Mouse (Mus musculus) liver, embryonic 13.5 days (tissue): ENCODE results near the gene Mylk3. TPM values are rescaled to one million over a fixed set of nuclear protein-coding genes. Genes with fewer than 3 reads are reported as not detected.

Source experiments
- ATAC-seq: fragments of 200-750 bp; cut with Nextera tagmentation; 2 replicates; pipeline ENCODE4 v1.8.0; 2017; ENCODE audit warnings: low read depth, mild to moderate bottlenecking, moderate number of reproducible peaks, moderate library complexity
- DNase-seq: peaks from one replicate; pipeline ENCODE4 v3.0.0; 2022
- H3K27ac ChIP-seq: fragments of 300-500 bp; sonication (generic); 2 replicates; pipeline ENCODE4 v1.5.1; 2015; ENCODE audit warnings: moderate library complexity, mild to moderate bottlenecking, inconsistent platforms
- H3K27me3 ChIP-seq: fragments of 300-500 bp; sonication (generic); 2 replicates; pipeline ENCODE4 v1.6.1; 2015; ENCODE audit warnings: mild to moderate bottlenecking, inconsistent platforms
- H3K36me3 ChIP-seq: fragments of 300-500 bp; sonication (generic); 2 replicates; pipeline ENCODE4 v1.6.1; 2015; ENCODE audit warnings: mild to moderate bottlenecking, inconsistent platforms
- H3K4me1 ChIP-seq: fragments of 300-500 bp; sonication (generic); replicated peaks from 2 replicates; pipeline ENCODE4 v1.6.1; 2015; ENCODE audit warnings: inconsistent platforms
- H3K4me2 ChIP-seq: fragments of 300-500 bp; sonication (generic); 2 replicates; pipeline ENCODE4 v1.6.1; 2015; ENCODE audit warnings: inconsistent platforms, mild to moderate bottlenecking, moderate library complexity
- H3K4me3 ChIP-seq: fragments of 300-500 bp; sonication (generic); replicated peaks from 2 replicates; pipeline ENCODE4 v1.5.1; 2015; ENCODE audit warnings: mild to moderate bottlenecking, inconsistent platforms
- H3K9ac ChIP-seq: fragments of 300-500 bp; sonication (generic); 2 replicates; pipeline ENCODE4 v1.6.1; 2015; ENCODE audit warnings: mild to moderate bottlenecking, inconsistent platforms
- H3K9me3 ChIP-seq: fragments of 300-500 bp; sonication (generic); replicated peaks from 2 replicates; pipeline ENCODE4 v1.6.1; 2016; ENCODE audit warnings: inconsistent platforms
- WGBS: fragments of 180-500 bp; shearing (Covaris S2); methylation state at CpG from one replicate; pipeline ENCODE4 v1.1.7; 2015; ENCODE audit not compliant: insufficient replicate concordance; 5-methylcytosine and 5-hydroxymethylcytosine counted together
- polyA plus RNA-seq: library from polyadenylated mRNA; unstranded; fragments of >200 nt; fragmentation: Nextera tagmentation; extraction: Ambion mirVana; gene quantifications from 2 replicates; pipeline ENCODE4 v1.2.1, GENCODE M21; 2015

Gene Mylk3
- polyA plus RNA-seq, 1 experiment from 2014 or later, result 44.7 TPM

DNA sequence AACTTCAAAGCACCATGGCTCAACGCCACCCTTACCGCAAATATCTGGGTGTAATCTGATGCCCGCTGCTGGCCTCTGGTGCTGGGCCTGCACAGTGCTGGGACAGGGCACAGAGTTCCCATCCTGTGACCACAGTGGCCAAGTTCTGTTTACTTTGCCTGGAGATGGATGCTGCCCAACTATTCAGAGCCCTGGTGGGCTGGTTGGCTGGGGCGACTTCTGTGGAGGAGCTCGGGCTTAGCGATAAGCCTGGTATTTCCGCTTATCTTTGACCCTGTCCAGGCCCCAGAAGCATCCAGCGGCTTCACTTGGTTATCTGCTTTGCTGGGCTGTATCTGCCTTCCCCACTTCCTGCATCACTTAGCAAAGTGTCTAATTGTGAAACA lies 5.3 kb downstream of the Mylk3 start:
- Histone ChIP-seq H3K4me3 (peak overlapping the region; percentile 73), H3K4me1 (peaks cover 87% of the 10 kb centered on the region), H3K27me3 (no peaks in the 10 kb centered on the region), H3K9ac (peak overlapping the region; percentile 90), H3K4me2 (peak overlapping the region; percentile 82), H3K27ac (peak overlapping the region; percentile 100), H3K36me3 (peaks cover 9% of the 10 kb centered on the region; the same call in 1 of the 2 replicates), H3K9me3 (no peaks in the 10 kb centered on the region)
- peak; percentile 92 for ATAC-seq
- under 1% methylated on average over 8 of the region's 8 CpGs for WGBS
- peak; percentile 86 for DNase-seq

DNA sequence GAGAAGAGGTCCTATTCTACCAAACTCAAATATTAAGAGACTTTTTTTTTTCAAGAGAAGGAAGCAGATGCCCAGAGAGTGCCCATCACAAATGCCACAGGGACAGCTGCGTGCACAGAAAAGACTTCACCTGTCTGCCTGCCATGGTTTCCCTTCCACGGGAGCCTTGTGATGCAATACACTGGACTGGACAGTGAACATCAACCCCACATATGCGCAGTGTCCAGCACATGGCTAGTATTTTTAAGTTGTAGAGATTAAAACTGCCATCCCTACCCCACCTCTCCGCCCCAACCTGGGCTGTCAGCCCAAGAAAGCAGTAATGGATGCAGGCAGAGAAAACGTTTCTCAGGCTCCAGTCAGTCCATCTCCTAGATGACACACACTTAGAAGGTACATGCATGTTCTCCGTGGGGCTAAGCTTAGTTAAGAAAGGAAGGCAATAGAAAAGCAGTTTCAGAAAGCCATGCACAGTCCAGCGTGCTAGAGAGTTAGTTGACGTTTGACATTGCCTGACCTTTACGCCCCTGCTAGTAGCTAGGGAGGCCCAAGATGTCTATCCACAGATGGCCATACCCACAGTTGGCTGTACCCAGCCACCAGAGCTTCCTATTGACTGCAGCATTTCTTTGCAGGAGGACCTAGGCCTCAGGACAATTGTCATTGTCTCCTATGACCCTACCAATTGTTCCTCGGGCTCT lies 5.9 kb downstream of the Mylk3 start:
- DNase-seq, result no peak

DNA sequence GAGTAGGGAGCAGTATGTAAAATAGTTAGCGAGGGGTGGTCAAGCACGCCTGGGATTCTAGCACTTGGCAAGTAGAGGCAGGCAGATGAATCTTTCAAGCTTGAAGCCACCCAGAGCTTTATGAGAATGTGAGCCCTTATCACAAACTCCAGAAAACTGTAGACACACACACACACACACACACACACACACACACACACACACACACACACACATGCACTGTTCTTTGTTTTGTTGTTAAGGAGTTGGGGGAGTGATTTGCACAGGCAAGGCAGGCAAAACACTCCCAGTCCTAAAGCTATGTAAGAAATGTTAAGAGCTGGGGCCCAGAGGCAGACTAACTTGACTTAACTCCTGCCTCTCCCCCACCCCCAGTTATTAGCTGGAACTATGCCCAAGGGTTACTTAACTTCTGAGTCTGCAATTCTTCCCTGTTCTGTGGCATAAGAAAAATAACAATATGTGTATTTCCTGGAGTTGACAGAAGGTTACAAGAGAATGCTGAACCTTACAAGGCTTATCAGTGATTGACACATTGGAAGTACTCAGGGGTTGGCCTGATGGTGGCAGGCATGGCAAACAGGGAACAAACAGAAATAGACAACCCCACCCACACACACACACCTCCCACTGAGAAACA lies 6.9 kb downstream of the Mylk3 start:
- Histone ChIP-seq H3K4me3 (peak overlapping the region; percentile 73), H3K9ac (peak overlapping the region; percentile 90), H3K4me2 (peak overlapping the region; percentile 82), H3K4me1 (peaks cover 97% of the 10 kb centered on the region), H3K9me3 (no peaks in the 10 kb centered on the region), H3K27ac (peak overlapping the region; percentile 100), H3K36me3 (peaks cover 12% of the 10 kb centered on the region; the same call in 1 of the 2 replicates), H3K27me3 (no peaks in the 10 kb centered on the region)
- DNase-seq (peak; percentile 73), ATAC-seq (peak; percentile 76)
- 9% methylated on average over 2 of the region's 2 CpGs for WGBS

More for the DNA sequence above, 5.9 kb downstream of the Mylk3 start:
- ATAC-seq, result peak; percentile 35
- Histone ChIP-seq H3K36me3 (peaks cover 9% of the 10 kb centered on the region; the same call in 1 of the 2 replicates), H3K4me1 (peaks cover 92% of the 10 kb centered on the region), H3K27ac (peak overlapping the region; percentile 100), H3K4me2 (peak overlapping the region; percentile 82), H3K4me3 (peak overlapping the region; percentile 73), H3K27me3 (no peaks in the 10 kb centered on the region), H3K9ac (peak overlapping the region; percentile 90), H3K9me3 (no peaks in the 10 kb centered on the region)
- 19% methylated on average over 10 of the region's 10 CpGs for WGBS

DNA sequence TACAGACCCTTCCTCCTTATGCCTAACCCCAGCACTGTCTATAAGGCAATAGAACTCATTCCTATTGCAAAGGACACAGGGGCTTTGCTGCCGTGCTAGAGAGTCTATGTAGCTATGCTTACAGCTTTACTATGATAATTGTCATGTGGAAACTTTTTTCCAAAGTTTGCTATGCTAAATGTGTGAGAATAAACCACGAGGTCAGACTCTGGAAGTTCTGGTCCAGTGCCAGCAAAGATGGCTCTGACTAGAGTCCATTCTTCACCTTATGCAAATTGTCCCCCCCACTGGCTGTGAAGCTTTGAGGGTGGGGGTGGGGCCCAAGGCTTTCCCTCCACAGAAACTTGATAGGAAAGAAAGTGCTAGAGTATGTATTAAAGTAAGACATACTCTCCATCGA lies 9.6 kb downstream of the Mylk3 start:
- 54% methylated on average over 3 of the region's 3 CpGs for WGBS
- Histone ChIP-seq H3K4me3 (no peak overlapping the region), H3K27ac (peak overlapping the region; percentile 14; the same call in 1 of the 2 replicates), H3K4me1 (peaks cover 92% of the 10 kb centered on the region), H3K9ac (peak overlapping the region; percentile 52; the same call in 1 of the 2 replicates), H3K4me2 (peak overlapping the region; percentile 41; the same call in 1 of the 2 replicates), H3K27me3 (no peaks in the 10 kb centered on the region), H3K9me3 (no peaks in the 10 kb centered on the region), H3K36me3 (peaks cover 25% of the 10 kb centered on the region; the same call in 1 of the 2 replicates)
- DNase-seq, result no peak
- no peak for ATAC-seq

DNA sequence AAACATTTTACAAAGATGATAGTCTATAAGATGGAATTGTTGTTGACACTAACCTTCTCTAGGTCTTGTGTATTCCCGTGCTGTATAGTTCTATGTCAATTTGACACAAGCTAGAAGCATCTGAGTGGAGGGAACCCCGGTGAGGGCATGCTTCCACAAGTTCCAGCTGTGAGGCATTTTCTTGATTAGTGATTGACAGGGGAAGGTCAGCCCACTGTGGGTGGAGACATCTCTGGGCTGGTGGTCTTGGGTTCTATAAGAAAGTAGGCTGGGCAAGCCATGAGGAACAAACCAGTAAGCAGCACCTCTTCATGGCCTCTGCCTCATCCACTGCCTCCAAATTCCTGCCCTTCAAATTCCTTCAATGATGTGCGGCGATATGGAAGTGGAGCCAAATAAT lies 11.9 kb downstream of the Mylk3 start:
- Histone ChIP-seq H3K4me3 (no peak overlapping the region), H3K36me3 (peaks cover 27% of the 10 kb centered on the region), H3K27me3 (no peaks in the 10 kb centered on the region), H3K4me2 (no peak overlapping the region), H3K9me3 (no peaks in the 10 kb centered on the region), H3K27ac (0 out of 2 replicates have a peak overlapping the region, but pooled peaks have one; percentile 11), H3K4me1 (peaks cover 70% of the 10 kb centered on the region), H3K9ac (peak overlapping the region; percentile 23; the same call in 1 of the 2 replicates)
- ATAC-seq (no peak), DNase-seq (no peak)
- 63% methylated on average over 4 of the region's 4 CpGs for WGBS

DNA sequence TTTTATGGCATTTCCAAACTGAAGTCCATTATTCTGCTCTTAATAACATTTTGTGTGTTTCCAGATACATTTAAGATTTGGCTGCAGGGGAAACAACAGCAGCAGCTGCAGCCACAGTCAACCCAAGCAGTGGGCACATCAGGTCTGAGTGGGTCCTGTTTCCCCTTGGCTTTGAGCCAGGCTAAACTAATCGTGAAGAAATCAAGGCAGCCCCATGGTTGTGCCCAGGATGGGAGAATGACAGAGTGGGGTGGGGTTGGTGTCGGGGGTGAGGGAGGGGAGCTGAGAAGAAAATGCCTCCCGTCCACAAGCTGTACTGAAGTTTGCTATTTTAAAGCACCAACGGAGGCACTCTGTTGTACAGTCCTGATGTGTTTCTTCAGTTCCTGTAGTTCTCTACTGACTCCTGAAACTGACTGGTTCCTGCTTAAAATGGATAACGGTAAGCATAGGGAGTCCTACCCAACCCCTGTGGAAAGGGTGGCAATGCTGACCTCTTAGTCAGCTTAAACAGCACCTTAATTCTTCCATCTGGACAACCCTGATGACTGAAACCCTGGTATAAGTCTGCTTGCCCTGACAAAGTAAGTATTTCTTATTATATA lies 12.6 kb downstream of the Mylk3 start:
- DNase-seq (no peak), ATAC-seq (no peak; the same call in 1 of the 2 replicates)
- Histone ChIP-seq H3K4me3 (no peak overlapping the region), H3K27me3 (no peaks in the 10 kb centered on the region), H3K9me3 (no peaks in the 10 kb centered on the region), H3K4me1 (peaks cover 63% of the 10 kb centered on the region), H3K4me2 (no peak overlapping the region), H3K27ac (peak overlapping the region; percentile 68), H3K36me3 (peaks cover 27% of the 10 kb centered on the region), H3K9ac (peak overlapping the region; percentile 23; the same call in 1 of the 2 replicates)
- 31% methylated on average over 5 of the region's 5 CpGs for WGBS

DNA sequence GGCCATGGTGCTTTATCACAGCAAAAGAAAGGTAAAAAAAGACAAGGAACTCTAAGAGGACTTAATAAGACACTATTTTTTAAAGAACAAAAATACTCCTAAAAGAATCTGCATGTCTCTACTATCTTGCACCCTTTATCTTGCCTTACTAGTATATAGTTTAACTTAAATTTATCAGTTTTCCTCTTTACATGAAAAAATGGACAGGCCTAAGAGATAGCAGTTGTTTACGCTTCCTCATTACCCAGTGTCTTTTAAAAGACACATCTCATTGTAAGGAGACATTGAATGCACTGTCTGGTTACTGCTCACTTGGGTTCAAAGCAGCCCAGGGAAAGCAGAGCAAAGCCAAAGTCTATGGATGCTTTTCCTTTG lies 13.7 kb downstream of the Mylk3 start:
- Histone ChIP-seq H3K36me3 (peaks cover 27% of the 10 kb centered on the region), H3K4me1 (peaks cover 57% of the 10 kb centered on the region), H3K9ac (no peak overlapping the region), H3K9me3 (no peaks in the 10 kb centered on the region), H3K4me2 (no peak overlapping the region), H3K27ac (no peak overlapping the region), H3K4me3 (no peak overlapping the region), H3K27me3 (no peaks in the 10 kb centered on the region)
- WGBS, result 57% methylated on average over 1 of the region's 1 CpGs
- ATAC-seq (0 out of 2 replicates have a peak, but pooled peaks have one; percentile 27), DNase-seq (no peak)

DNA sequence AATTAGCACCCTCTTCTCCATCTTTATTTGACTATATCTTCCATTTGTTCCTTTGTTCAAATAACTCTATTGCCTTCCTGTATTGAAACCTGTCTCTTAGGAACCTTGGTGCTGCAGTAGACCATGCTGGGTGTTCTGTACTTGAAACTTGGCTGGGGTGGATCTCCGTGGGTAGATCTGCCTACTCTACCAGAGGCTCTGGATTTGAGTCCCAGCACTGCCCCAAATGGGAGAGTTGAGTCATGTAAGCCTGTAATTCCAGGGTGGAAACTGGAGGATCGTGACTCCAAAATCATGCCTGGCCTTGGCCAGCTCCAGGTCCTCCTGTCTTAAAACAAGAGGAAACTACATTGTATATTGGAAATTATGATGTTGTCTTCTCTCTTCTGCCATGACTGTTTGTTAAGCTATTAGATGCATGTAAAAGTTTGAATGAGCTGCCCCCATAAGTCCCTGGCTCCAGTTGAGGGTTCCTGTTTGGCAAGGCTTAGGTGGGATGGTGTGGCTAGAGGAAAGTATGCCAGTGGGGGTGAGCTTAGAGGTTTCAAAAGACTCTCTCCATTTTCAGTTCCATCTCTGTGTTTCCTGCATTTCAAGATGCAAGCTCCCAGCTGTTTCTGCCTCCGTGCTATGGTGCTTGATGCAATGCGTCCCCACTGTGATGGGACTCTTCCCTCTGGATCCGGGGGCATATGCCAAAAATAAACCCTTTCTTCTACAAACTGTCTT lies 14.2 kb downstream of the Mylk3 start:
- H3K9me3 ChIP-seq, result no peaks in the 10 kb centered on the region
- WGBS, result 72% methylated on average over 5 of the region's 5 CpGs
- no peak overlapping the region for H3K4me3 ChIP-seq
- ATAC-seq, result no peak
- no peak overlapping the region for H3K4me2 ChIP-seq
- H3K27me3 ChIP-seq, result no peaks in the 10 kb centered on the region
- no peak for DNase-seq
- peaks cover 58% of the 10 kb centered on the region for H3K4me1 ChIP-seq
- H3K36me3 ChIP-seq, result peaks cover 25% of the 10 kb centered on the region
- no peak overlapping the region for H3K9ac ChIP-seq
- H3K27ac ChIP-seq, result 0 out of 2 replicates have a peak overlapping the region, but pooled peaks have one; percentile 27

DNA sequence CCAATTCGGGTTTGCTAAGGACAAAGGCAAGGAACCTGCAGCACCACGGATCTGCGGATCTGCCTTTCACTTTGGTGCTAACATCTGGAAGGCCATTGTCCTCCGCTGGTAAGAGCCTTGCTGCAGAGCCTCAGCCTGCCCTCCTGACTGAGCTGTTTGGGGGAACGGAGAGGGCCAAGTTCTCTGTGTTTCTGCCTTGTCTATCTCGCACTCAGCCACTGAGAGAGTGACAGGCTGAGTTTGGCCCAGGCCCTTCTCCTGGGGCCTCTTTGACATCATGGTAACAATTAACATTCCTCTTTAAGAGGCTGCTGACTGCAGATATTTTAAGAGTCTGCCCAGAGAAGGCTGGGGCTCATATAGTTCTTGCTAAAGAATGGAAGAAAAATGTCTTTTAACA lies 21.0 kb downstream of the Mylk3 start:
- DNase-seq (no peak), ATAC-seq (no peak)
- Histone ChIP-seq H3K4me2 (no peak overlapping the region), H3K9ac (no peak overlapping the region), H3K4me1 (peaks cover 54% of the 10 kb centered on the region), H3K27me3 (no peaks in the 10 kb centered on the region), H3K9me3 (no peaks in the 10 kb centered on the region), H3K27ac (peak overlapping the region; percentile 51; the same call in 1 of the 2 replicates), H3K4me3 (no peak overlapping the region), H3K36me3 (peaks cover 12% of the 10 kb centered on the region)
- 61% methylated on average over 6 of the region's 6 CpGs for WGBS

DNA sequence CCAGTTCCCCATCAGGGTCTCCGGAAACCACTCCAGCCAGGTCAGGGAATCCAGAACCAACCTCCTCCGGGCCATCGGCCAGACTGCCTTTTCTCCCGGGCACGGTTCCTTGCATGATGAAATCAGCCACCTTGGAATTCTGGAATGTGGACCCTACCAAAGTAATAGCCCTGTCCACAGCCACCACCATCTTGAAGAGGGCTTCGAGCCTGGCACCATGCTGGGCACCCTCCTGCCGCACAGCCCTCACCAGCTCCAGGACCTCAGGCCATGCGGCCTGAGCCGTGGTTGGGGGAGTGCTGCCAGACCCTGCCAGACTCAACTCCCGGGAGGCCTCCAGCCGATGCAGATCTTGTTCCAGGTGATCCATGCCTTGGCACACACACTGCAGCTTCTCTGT lies 21.5 kb downstream of the Mylk3 start:
- H3K27ac ChIP-seq, result peak overlapping the region; percentile 51
- peaks cover 17% of the 10 kb centered on the region for H3K36me3 ChIP-seq
- no peaks in the 10 kb centered on the region for H3K27me3 ChIP-seq
- H3K4me3 ChIP-seq, result no peak overlapping the region
- ATAC-seq (no peak), DNase-seq (no peak)
- H3K9me3 ChIP-seq, result no peaks in the 10 kb centered on the region
- peaks cover 54% of the 10 kb centered on the region for H3K4me1 ChIP-seq
- WGBS, result 88% methylated on average over 11 of the region's 11 CpGs
- 0 out of 2 replicates have a peak overlapping the region, but pooled peaks have one; percentile 11 for H3K9ac ChIP-seq
- H3K4me2 ChIP-seq, result no peak overlapping the region
